27 mouse cellular contexts compared by ENCODE assay signal in genomic region chr9:57242916-57243315, GRCm38 (mm10). TPM values are rescaled to one million over a fixed set of nuclear protein-coding genes. Genes with fewer than 3 reads are reported as not detected.
DNase-seq lines count a peak whose midpoint lies in the region; ATAC-seq lines count a peak whose summit lies in the region.
"Had no signal": no experiment of that assay in that cellular context is flagged by ENCODE, and none has a peak within 500 bp of the region (broad histone marks: within the 10 kb centered on the region; RNA-seq: fewer than 3 reads in every experiment).

No protein-coding gene starts in this region.

- ATAC-seq in activated CD4-positive, CD25-positive, alpha-beta regulatory T cell, adult 4 months = no peak
- ATAC-seq: CD4-positive, CD25-positive, alpha-beta regulatory T cell, adult 4 months; forebrain, embryonic 14.5 days; forebrain, embryonic 16.5 days; Patski had no signal

- peak; percentile 33 for DNase-seq in ES-CJ7 (ENCODE audit: low read depth, low spot score)
- DNase-seq in R1 (ENCODE audit: low read depth, low spot score) = peak; percentile 64
- no peak for DNase-seq in natural killer cell, adult 2 months (ENCODE audit: low spot score in 2 of 2)
- no peak for DNase-seq in ovary, postnatal 36 days (ENCODE audit: low spot score)
- DNase-seq: adrenal gland, adult 2 months; adrenal gland, postnatal 10 days; adrenal gland, postnatal 25 days; B cell, adult 2 months; cerebellum, adult 11 months; cerebellum, adult 18-20 months; cerebellum, adult 8-10 months; cerebellum, adult 9-11 months; cerebellum, postnatal 14 days; cerebellum, postnatal 36 days; embryo, embryonic 11 days had no signal

RNA-seq across cellular contexts. Expression of gene Trcg1, which starts 6.6 kb away (rescaled TPM):
- polyA plus RNA-seq in activated CD4-positive, CD25-positive, alpha-beta regulatory T cell, adult 4 months (2017; shearing (Covaris generic)) = not detected
- polyA plus RNA-seq: adrenal gland, adult 2 months; brain, embryonic 14.5 days; CD4-positive, CD25-positive, alpha-beta regulatory T cell, adult 4 months; embryonic facial prominence, embryonic 11.5 days; embryonic facial prominence, embryonic 13.5 days; embryonic facial prominence, embryonic 15.5 days; erythroblast, embryonic 14.5 days; forebrain, embryonic 12.5 days; forebrain, embryonic 14.5 days; forebrain, embryonic 16.5 days; frontal cortex, adult 2 months; Patski had no signal

RNA-seq across cellular contexts. Expression of gene 1700017B05Rik, which starts 19.5 kb away (rescaled TPM):
- 10 to 100 TPM; 14.7 to 22.8 TPM for polyA plus RNA-seq in activated CD4-positive, CD25-positive, alpha-beta regulatory T cell, adult 4 months (2017; shearing (Covaris generic))

Comparison
In these comparisons a context has a peak if more than half of its experiments do, and no peak if none do; other contexts are left out.
1. DNase-seq: peak in ES-CJ7 (single experiment) and R1 (single experiment); none in natural killer cell, adult 2 months (0 of 2) and ovary, postnatal 36 days (single experiment).